Mouse (Mus musculus) kidney, adult 2 months (tissue): ENCODE results near the gene Ppp6r2.

Source experiments
- CTCF ChIP-seq: fragments of 200-500 bp; conservative IDR thresholded peaks from 2 replicates; pipeline ENCODE4 v1.5.1; 2011; ENCODE audit warnings: low read depth, mild to moderate bottlenecking, control low read depth, low read length, moderate library complexity, mixed read lengths; ENCODE audit not compliant: insufficient read depth, insufficient read length
- POLR2A ChIP-seq: fragments of 200-500 bp; IDR thresholded peaks from one replicate; pipeline ENCODE4 v1.6.1; 2011; ENCODE audit warnings: low read depth, low read length, control low read depth

DNA sequence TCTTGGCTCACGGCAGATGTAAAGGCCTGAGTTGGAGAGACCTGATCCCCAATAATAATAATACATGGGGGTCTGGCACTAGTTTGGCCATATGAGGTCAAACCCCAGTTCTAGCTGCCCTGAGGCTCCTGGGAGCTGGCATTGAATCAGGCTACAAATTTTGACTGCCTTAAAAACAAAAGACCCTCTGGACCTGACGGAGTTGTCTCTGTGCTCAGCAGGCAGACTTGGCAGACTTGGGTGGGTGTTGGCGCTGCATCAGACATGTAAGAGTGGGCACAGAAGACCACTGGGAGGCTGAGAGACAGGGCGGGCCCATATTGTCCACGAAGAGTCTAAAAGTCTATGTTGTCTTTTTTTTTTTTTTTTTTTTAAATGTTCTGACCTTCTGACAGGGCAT lies 75.2 kb downstream of the Ppp6r2 start:
- TF ChIP-seq POLR2A (no peak), CTCF (no peak)
